ENCODE assay signal across 16 mouse cellular contexts in the genomic region with DNA sequence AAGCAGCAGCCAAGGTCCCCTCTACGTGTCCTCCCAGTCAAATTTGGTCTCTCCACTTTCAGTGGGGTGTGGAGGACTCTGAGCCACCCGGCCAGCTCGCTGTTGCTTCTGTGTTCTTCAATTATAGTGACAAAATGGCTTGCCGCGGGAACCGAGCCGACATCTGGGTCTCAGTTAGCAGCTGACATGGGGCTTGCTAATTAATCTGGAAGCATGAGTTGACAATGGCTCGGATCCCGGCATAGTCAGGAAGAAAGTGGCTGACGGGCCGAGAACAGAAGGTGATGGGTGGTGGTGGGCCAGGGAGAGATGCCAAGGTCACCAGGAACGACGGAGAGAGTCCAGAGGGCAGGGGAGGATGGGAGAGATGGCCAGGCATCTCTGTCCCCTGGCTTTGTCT. TPM values are rescaled to one million over a fixed set of nuclear protein-coding genes. Genes with fewer than 3 reads are reported as not detected.
A peak's percentile ranks its signal among the peaks of the same experiment; 100 is the strongest.
DNase-seq lines count a peak whose midpoint lies in the region; ATAC-seq lines count a peak whose summit lies in the region.
"Had no signal": no experiment of that assay in that cellular context is flagged by ENCODE, and none has a peak within 500 bp of the region (broad histone marks: within the 10 kb centered on the region; RNA-seq: fewer than 3 reads in every experiment).

No protein-coding gene starts in this region.

- no peaks in the 10 kb centered on the region for H3K4me1 ChIP-seq in embryonic facial prominence, embryonic 14.5 days (ENCODE audit: control insufficient read depth, insufficient read depth, low read length)
- H3K4me1 ChIP-seq in hindbrain, embryonic 13.5 days (replicated peaks): peaks cover 84% of the 10 kb centered on the region
- H3K4me1 ChIP-seq in midbrain, embryonic 15.5 days: peaks cover 56% of the 10 kb centered on the region
- H3K4me1 ChIP-seq: heart, embryonic 12.5 days; limb, embryonic 15.5 days had no signal

- H3K27me3 ChIP-seq in embryonic facial prominence, embryonic 14.5 days (replicated peaks; ENCODE audit: control insufficient read depth, insufficient read depth, low read length): no peaks in the 10 kb centered on the region
- H3K27me3 ChIP-seq in hindbrain, embryonic 13.5 days: peaks cover 21% of the 10 kb centered on the region; the same call in 1 of the 2 replicates
- H3K27me3 ChIP-seq in midbrain, embryonic 15.5 days (replicated peaks): no peaks in the 10 kb centered on the region; the same call in 1 of the 2 replicates

- H3K4me2 ChIP-seq in embryonic facial prominence, embryonic 14.5 days (ENCODE audit: low read depth, low read length): no peak overlapping the region
- no peak overlapping the region for H3K4me2 ChIP-seq in hindbrain, embryonic 13.5 days
- no peak overlapping the region for H3K4me2 ChIP-seq in midbrain, embryonic 15.5 days
- H3K4me2 ChIP-seq: heart, embryonic 12.5 days; limb, embryonic 15.5 days had no signal

- no peak overlapping the region for H3K4me3 ChIP-seq in embryonic facial prominence, embryonic 14.5 days (ENCODE audit: low read depth, low read length)
- H3K4me3 ChIP-seq in hindbrain, embryonic 13.5 days: no peak overlapping the region
- H3K4me3 ChIP-seq in midbrain, embryonic 15.5 days: no peak overlapping the region
- H3K4me3 ChIP-seq: erythroblast, embryonic 14.5 days; heart, embryonic 12.5 days; limb, embryonic 15.5 days had no signal

- no peaks in the 10 kb centered on the region for H3K36me3 ChIP-seq in embryonic facial prominence, embryonic 14.5 days (ENCODE audit: control insufficient read depth, insufficient read depth, low read length)
- H3K36me3 ChIP-seq in hindbrain, embryonic 13.5 days: no peaks in the 10 kb centered on the region
- H3K36me3 ChIP-seq in midbrain, embryonic 15.5 days (replicated peaks): no peaks in the 10 kb centered on the region
- H3K36me3 ChIP-seq: heart, embryonic 12.5 days; limb, embryonic 15.5 days had no signal

- no peak overlapping the region for H3K27ac ChIP-seq in embryonic facial prominence, embryonic 14.5 days (replicated peaks; ENCODE audit: low read depth, low read length)
- H3K27ac ChIP-seq in hindbrain, embryonic 13.5 days: peak overlapping the region; percentile 74
- peak overlapping the region; percentile 34 for H3K27ac ChIP-seq in midbrain, embryonic 15.5 days
- H3K27ac ChIP-seq: limb, embryonic 15.5 days had no signal

- ATAC-seq in embryonic facial prominence, embryonic 14.5 days (ENCODE audit: low read depth): no peak
- no peak for ATAC-seq in hindbrain, embryonic 13.5 days (ENCODE audit: low FRiP score)
- no peak for ATAC-seq in midbrain, embryonic 15.5 days (replicated peaks)
- no peak for ATAC-seq in erythroblast, adult 5-6 weeks (replicated peaks; ENCODE audit: low FRiP score, poor library complexity, severe bottlenecking)
- ATAC-seq: inflammation-experienced regulatory T-cells, adult 6 months; lung, postnatal 0 days had no signal

- no peaks in the 10 kb centered on the region for H3K9me3 ChIP-seq in embryonic facial prominence, embryonic 14.5 days (ENCODE audit: control insufficient read depth, low read length)
- H3K9me3 ChIP-seq in hindbrain, embryonic 13.5 days: no peaks in the 10 kb centered on the region
- H3K9me3 ChIP-seq in midbrain, embryonic 15.5 days: no peaks in the 10 kb centered on the region
- H3K9me3 ChIP-seq: heart, embryonic 12.5 days; limb, embryonic 15.5 days had no signal

- H3K9ac ChIP-seq in embryonic facial prominence, embryonic 14.5 days (ENCODE audit: low read depth, low read length): no peak overlapping the region
- no peak overlapping the region; the same call in 1 of the 2 replicates for H3K9ac ChIP-seq in hindbrain, embryonic 13.5 days
- no peak overlapping the region for H3K9ac ChIP-seq in midbrain, embryonic 15.5 days
- H3K9ac ChIP-seq: heart, embryonic 12.5 days; limb, embryonic 15.5 days had no signal

- WGBS in embryonic facial prominence, embryonic 14.5 days: 53% methylated on average over 13 of the region's 13 CpGs
- 20% methylated on average over 13 of the region's 13 CpGs for WGBS in hindbrain, embryonic 13.5 days
- WGBS in midbrain, embryonic 15.5 days: 11% methylated on average over 13 of the region's 13 CpGs

- peak; percentile 69 for DNase-seq in layer of hippocampus, adult 11-12 months (ENCODE audit: low spot score)
- no peak for DNase-seq in layer of hippocampus, postnatal 25 days (ENCODE audit: extremely low spot score in 1 of 2, low spot score in 1 of 2)
- DNase-seq in embryonic facial prominence, embryonic 14.5 days (ENCODE audit: low spot score): peak; percentile 29
- no peak for DNase-seq in adrenal gland, postnatal 10 days
- DNase-seq in ovary, postnatal 10 days (ENCODE audit: low spot score): no peak
- DNase-seq: thymus, postnatal 14 days had no signal

RNA-seq across cellular contexts. Expression of a gene that starts 55.2 kb away (rescaled TPM):
- total RNA-seq in layer of hippocampus, postnatal 25 days (2021): 100 to 1,000 TPM; 180 to 224 TPM
- polyA plus RNA-seq in embryonic facial prominence, embryonic 14.5 days (2014; fragmentation: Nextera tagmentation; extraction: Ambion mirVana): 1.3 and 1.7 TPM in 2 replicates
- polyA plus RNA-seq in hindbrain, embryonic 13.5 days (2015; fragmentation: Nextera tagmentation; extraction: Ambion mirVana): 22.3 and 25.6 TPM in 2 replicates
- polyA plus RNA-seq in midbrain, embryonic 15.5 days (2015; fragmentation: Nextera tagmentation; extraction: Ambion mirVana): 23.9 and 26.7 TPM in 2 replicates
- total RNA-seq in adrenal gland, postnatal 10 days (2021): 1 to 10 TPM; 3.8 to 5.7 TPM
- 0.42 TPM in 1 of 2 replicates, not detected in the other for total RNA-seq in erythroblast, adult 5-6 weeks (2015; ENCODE audit: low replicate concordance)
- 0.14 and 0.51 TPM in 2 replicates for total RNA-seq in erythroblast, adult 5-6 weeks (2017; ENCODE audit: low replicate concordance)
- total RNA-seq: monocyte, adult 5-6 weeks had no signal
- polyA plus RNA-seq: C2C12; inflammation-experienced regulatory T-cells, adult 6 months had no signal

Comparison
In these comparisons a context has a peak if more than half of its experiments do, and no peak if none do; other contexts are left out.
1. DNase-seq: peak in layer of hippocampus, adult 11-12 months (single experiment) and embryonic facial prominence, embryonic 14.5 days (single experiment); none in layer of hippocampus, postnatal 25 days (0 of 2), adrenal gland, postnatal 10 days (single experiment) and ovary, postnatal 10 days (single experiment).
2. RNA of a gene that starts 55.2 kb away (total RNA-seq): 180 to 224 TPM in layer of hippocampus, postnatal 25 days; 3.8 to 5.7 TPM in adrenal gland, postnatal 10 days and 0.14 to 0.51 TPM in erythroblast, adult 5-6 weeks; every median in the first group is over 10 times any median in the second.